Mouse (Mus musculus): Measurements from ENCODE around the gene Gsk3b. TPM values are rescaled to one million over a fixed set of nuclear protein-coding genes. Genes with fewer than 3 reads are reported as not detected.

Gene Gsk3b
- total RNA-seq, 2 experiments from 2014 or later, result 60.7 to 67.3 TPM

DNA sequence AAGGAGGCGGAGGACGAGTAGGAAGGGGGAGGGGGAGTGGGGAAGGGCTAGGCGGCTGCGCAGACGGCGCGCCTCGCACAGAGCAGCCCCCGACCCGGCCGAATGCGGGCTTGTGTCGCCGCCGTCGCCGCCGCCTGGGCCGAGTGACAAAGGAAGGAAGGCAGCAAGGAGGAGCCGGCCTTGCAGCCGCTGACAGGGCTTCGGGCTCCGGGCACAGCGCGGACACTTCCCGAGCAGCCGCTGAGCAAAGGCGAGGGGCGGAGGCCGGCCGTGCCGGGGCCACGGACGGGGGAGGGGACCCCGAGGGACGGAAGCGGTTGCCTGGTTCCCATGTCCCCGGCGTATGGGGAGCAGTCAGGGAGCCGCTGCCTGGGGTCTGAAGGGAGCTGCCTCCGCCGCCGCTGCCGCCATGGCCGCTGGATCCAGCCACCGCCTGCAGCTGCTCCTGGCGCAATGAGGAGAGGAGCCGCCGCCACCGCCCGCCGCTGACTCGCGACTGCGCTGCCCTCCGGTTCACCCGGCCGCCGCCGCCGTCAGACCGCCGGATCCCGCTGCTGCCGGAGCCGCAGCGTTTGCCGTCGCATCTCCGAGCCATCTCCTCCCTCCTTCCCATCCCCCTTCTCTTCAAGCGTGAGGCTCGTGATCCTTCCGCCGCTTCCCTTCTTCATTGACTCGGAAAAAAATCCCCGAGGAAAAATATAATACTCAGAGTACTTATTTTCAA, 808 bp downstream of the Gsk3b start:
- intact Hi-C loops (cut with DNase I), result loop anchor here (2.0 to 5.0 kb wide), 3 partner anchors 47 to 222 kb away; partner anchors contain the start of gene Lrrc58
- Histone ChIP-seq H3K27ac (peak overlapping the region; percentile 99), H3K4me3 (peak overlapping the region; percentile 87)
- DNase-seq, result no peak
- no peak for TF ChIP-seq CTCF (IDR thresholded peaks at IDR 0.05)

DNA sequence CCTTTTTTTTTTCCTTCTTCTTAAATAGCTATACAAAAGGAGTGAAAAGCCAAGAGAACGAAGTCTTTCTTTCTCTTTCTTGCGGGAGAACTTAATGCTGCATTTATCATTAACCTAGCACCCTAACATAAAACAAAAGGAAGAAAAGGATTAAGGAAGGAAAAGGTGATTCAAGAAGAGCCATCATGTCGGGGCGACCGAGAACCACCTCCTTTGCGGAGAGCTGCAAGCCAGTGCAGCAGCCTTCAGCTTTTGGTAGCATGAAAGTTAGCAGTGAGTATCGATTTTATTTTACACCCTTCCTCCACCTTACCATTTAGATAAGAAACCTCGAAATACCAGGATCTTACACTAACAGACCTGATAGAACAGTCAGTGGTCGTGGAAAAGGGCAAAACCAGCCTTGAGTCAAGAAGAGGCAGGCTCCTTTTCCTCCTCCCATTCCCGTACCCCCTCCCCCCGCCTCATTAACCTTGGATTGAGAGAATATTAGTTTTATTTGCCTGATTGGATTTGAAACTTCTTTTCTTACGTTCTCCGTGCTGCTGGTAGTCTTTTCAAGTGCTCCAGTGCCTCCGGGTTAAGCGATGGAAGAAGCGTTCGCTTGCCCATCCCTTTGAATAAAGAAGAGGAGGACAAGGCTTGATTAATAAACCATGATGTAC, 1.7 kb downstream of the Gsk3b start:
- intact Hi-C loops (cut with DNase I), result loop anchor here (5.0 kb wide), 1 partner anchor 107 kb away; no protein-coding TSS in a partner anchor
- no peak for TF ChIP-seq CTCF (IDR thresholded peaks at IDR 0.05)
- no peak for DNase-seq
- Histone ChIP-seq H3K27ac (peak overlapping the region; percentile 99), H3K4me3 (peak overlapping the region; percentile 87)

DNA sequence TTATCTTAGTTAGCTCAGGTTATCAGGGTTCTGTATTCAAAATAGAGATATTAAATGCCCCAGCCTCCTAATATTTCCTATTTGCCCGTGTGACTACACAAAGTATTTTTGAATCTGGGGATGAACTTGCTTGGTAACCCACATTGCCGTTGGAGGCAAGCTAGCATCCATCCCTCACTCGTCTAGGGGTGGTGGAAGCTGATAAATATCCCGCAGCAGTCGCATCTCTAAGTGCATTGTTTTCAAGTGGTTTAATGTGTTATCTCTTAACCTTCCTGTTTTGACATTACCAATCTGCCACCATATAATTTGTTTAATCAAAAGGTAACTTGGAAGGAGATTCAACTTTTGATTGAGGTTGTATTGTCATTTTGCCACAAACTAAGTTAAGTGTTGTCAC, 2.2 kb downstream of the Gsk3b start:
- no peak for TF ChIP-seq CTCF (IDR thresholded peaks at IDR 0.05)
- intact Hi-C loops (cut with DNase I), result loop anchor here (5.0 kb wide), 1 partner anchor 106 kb away; no protein-coding TSS in a partner anchor
- no peak for DNase-seq
- peak overlapping the region; percentile 99 for H3K27ac ChIP-seq
- peak overlapping the region; percentile 87 for H3K4me3 ChIP-seq

DNA sequence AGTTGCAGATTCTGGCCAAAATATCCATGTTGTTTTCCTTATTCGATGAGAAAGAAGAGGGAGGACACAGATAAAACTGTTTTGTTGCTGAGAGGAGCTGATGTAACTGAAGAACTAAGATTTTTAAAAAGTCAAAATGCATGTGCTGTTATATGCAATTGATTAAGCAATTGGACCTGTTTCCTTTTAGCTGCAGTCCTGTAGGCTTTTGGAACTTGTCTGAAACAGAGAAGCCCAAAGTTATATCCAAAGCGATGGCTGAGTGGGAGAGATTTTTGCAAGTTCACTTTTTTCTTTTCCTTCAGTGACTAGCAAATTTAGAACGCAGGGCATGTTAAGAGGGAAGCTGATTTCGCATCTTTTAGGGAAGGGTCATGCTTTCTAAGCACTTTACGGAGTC, 2.9 kb downstream of the Gsk3b start:
- Histone ChIP-seq H3K4me3 (peak overlapping the region; percentile 87), H3K27ac (peak overlapping the region; percentile 99)
- intact Hi-C loops (cut with DNase I), result loop anchor here (5.0 kb wide), 1 partner anchor 106 kb away; no protein-coding TSS in a partner anchor
- no peak for DNase-seq
- no peak for TF ChIP-seq CTCF (IDR thresholded peaks at IDR 0.05)

DNA sequence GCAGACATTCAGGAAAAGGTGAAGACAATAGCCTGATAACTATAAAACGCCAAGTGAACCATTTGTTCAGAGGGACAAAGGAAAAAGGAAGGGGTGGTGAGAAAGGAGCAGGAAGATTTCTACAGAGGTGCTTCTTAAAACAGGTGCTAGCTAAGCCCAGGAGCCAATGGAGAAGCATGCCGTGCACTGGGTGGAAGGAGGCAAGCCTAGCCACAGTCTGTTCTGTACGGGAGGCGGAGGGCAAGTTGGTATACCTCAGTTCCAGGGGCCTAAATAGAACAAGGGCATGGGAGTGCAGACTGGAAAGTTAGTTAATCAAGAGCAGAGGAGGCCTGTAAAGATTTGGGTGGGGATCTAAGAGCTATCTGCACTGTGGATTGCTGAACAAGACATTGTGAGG, 3.8 kb downstream of the Gsk3b start:
- peak overlapping the region; percentile 99 for H3K27ac ChIP-seq
- intact Hi-C loops (cut with DNase I), result loop anchor here (5.0 kb wide), 1 partner anchor 105 kb away; no protein-coding TSS in a partner anchor

DNA sequence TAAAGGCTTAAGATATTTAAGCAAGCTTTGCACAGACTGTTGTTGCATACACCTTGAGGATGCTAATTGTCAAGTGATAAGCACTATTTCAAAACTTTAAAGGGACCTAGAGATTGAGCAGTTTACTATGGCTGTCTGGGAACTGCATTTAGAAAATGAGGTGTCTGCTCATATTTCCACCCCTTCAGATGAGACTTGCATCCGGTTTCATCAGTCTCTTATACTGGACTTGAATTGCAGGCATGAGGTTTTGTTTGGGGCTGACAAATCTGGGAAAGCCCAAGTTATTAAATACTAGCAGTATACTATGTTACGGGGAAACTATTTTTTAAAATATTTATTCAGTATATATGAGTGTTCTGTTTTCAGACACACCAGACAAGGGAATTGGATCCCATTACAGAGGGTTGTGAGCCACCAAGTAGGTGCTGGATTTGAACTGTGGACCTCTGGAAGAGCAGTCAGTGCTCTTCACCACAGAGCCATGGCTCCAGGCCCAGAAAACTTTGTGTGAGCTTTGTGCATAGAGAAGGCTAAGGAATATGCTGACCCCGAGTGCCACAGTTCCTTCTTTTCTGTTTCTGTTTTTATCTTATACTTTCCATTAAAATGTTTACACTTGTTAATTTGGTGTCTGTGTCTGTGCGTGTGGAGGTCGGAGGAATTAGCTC, 6.5 kb downstream of the Gsk3b start:
- intact Hi-C loops (cut with DNase I), result no loop called here
- no peak overlapping the region for H3K4me3 ChIP-seq
- H3K27ac ChIP-seq, result peak overlapping the region; percentile 99
- TF ChIP-seq CTCF (IDR thresholded peaks at IDR 0.05), result no peak
- DNase-seq, result no peak

More for the DNA sequence above, 3.8 kb downstream of the Gsk3b start:
- no peak for DNase-seq
- peak overlapping the region; percentile 87 for H3K4me3 ChIP-seq
- no peak for TF ChIP-seq CTCF (IDR thresholded peaks at IDR 0.05)

DNA sequence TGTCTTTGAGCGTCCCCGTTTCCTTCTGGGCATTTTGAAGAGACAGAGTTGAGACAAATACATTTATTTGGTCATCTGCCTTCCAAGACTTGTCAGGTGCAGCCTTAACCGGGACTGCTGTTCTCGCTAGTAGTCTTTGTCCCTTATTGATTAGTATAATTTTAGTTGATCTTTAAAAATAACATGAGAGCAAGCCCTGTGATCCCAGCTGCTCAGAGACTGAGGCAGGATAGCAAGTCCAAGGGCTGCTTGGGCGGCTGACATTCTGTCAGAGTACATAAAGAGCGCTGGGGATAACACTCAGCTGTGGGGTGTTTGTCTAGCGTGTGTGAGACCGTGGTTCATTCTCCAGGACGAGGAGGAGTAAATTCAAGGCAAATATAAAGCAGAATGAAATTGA, 8.7 kb downstream of the Gsk3b start:
- H3K27ac ChIP-seq, result peak overlapping the region; percentile 48; the same call in 1 of the 2 replicates
- H3K4me3 ChIP-seq, result no peak overlapping the region
- intact Hi-C loops (cut with DNase I), result no loop called here
- no peak for DNase-seq
- TF ChIP-seq CTCF (IDR thresholded peaks at IDR 0.05), result no peak

DNA sequence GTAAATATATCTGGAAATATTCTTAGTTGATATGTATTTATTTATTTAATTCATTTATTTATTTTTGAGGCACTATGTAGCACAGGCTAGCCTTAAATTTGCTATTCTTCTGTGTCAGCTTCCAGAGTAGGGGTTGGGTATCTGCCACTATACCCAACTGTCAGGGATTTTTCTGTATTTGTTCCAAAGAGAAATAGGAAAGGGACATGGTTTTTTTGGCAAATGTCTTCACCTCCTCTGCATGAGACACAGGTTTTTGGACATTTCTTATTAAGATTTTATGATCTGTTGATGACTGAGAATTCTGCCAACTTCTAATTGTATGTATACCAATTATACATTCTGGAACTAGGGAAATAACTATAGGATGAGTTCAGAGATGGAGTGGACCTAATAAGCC, 10.5 kb downstream of the Gsk3b start:
- no peak overlapping the region for H3K4me3 ChIP-seq
- no peak for TF ChIP-seq CTCF (IDR thresholded peaks at IDR 0.05)
- no peak for DNase-seq
- intact Hi-C loops (cut with DNase I), result no loop called here
- peak overlapping the region; percentile 41; the same call in 1 of the 2 replicates for H3K27ac ChIP-seq

DNA sequence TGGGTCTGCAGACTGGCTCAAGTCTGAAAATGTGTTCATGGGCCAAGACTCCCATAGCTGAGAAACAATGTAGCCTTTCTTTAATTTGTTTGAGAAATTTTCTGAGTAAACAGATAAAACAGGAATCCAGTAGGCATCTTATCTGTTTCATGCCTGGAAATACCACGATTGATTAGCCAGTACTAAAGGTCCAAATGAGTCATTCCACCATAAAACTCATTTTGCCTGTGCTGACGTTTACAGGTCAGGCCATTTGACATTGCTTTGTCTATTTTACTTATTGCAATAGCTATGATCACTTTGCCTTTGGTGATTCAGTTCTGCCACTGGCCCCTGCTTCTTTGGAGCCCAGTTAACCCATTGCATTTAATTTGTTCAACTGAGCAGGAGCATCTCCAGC, 11.8 kb downstream of the Gsk3b start:
- intact Hi-C loops (cut with DNase I), result no loop called here
- TF ChIP-seq CTCF (IDR thresholded peaks at IDR 0.05), result no peak
- Histone ChIP-seq H3K27ac (no peak overlapping the region), H3K4me3 (no peak overlapping the region)
- DNase-seq, result no peak

DNA sequence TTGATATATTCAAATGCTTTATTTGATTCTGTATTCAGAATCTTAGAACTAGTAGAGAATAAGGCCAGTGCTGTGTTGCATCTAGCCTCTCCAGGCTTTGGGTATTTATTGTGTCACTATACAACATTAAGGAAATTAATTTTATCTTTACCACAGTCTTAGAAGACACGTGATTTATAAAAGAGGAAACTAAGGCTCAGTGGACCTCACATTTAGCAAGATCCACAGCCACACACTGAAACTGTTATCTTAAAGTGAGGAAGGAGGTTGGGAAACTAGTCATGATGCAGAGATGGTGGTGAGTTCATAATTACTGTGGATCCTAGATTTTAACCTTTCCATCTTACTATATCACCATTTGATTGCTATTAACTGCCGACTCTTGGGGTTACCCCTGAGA, 16.7 kb downstream of the Gsk3b start:
- DNase-seq, result no peak
- intact Hi-C loops (cut with DNase I), result no loop called here
- Histone ChIP-seq H3K27ac (peak overlapping the region; percentile 86), H3K4me3 (no peak overlapping the region)
- TF ChIP-seq CTCF (IDR thresholded peaks at IDR 0.05), result no peak

DNA sequence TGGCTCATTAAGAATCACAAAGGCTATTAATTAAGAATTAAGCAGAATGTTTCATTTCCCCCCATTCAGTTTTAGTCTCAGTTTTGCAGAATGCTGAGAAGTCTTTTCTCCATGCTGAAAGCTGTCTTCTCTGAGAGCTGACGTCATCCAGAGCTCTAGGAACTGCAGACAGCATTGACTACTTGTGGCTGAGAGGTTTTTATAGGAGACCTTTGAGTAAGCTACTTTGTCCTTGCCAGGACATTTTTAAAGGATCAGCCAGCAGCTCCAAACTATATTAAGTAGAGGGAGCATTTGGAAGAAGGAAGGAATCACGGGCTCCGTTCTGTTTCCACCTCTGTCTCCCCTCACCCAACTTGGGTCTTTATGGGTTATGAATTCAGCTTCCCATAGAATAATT, 17.7 kb downstream of the Gsk3b start:
- DNase-seq, result no peak
- H3K27ac ChIP-seq, result peak overlapping the region; percentile 86
- H3K4me3 ChIP-seq, result peak overlapping the region; percentile 45
- intact Hi-C loops (cut with DNase I), result no loop called here
- no peak for TF ChIP-seq CTCF (IDR thresholded peaks at IDR 0.05)

DNA sequence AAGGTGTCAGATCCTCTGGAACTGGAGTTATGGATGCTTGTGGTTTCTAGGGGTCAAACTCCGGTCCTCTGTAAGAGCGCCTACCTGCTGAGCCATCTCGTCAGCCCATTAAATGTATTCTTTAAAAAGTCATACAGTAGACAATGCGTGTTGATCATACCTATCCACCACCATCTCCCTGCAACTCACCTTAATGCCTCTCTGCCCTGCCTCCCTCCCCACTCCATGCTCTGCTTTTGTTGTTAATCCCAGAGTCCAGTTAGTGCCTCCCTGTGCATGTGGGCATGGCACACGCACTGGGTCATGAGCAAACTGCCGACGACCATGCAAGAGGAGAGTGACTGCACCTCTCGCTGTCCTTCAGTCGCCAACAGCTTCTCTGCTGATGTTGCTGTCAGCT, 21.2 kb downstream of the Gsk3b start:
- H3K4me3 ChIP-seq, result no peak overlapping the region
- TF ChIP-seq CTCF (IDR thresholded peaks at IDR 0.05), result no peak
- H3K27ac ChIP-seq, result no peak overlapping the region
- intact Hi-C loops (cut with DNase I), result no loop called here
- no peak for DNase-seq

DNA sequence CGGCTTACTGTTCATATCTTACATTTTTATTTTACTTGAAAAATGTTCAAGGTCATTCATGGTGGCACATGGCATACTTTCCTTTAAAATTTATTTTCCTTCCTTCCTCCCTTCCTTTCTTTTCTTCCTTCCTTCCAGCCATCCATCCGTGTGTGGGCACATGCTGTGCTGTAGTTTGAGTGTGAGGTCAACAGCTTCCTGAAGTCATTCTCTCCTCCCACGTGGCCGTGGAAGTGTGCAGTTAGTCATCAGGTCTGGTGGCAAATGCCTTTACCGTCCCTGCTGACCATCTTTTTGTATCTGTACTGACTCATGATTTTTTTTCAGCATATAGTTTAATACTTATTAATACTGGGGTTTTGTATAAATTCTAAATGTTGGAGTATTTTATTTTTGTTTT, 21.8 kb downstream of the Gsk3b start:
- Histone ChIP-seq H3K27ac (peak overlapping the region; percentile 24; the same call in 1 of the 2 replicates), H3K4me3 (no peak overlapping the region)
- no peak for DNase-seq
- no peak for TF ChIP-seq CTCF (IDR thresholded peaks at IDR 0.05)
- intact Hi-C loops (cut with DNase I), result no loop called here
